Mouse (Mus musculus) cerebellum, adult 2 months (tissue): ENCODE measurements around the gene Nuak1. TPM values are rescaled to one million over a fixed set of nuclear protein-coding genes. Genes with fewer than 3 reads are reported as not detected.

Experiments
- DNase-seq, 2 experiments: peaks; one replicate each; pipeline ENCODE4 v3.0.0; 2021
- H3K27ac ChIP-seq: fragments of 200-500 bp; 2 replicates; pipeline ENCODE4 v1.5.1; 2012; ENCODE audit warnings: low read length, control low read depth, inconsistent platforms; ENCODE audit not compliant: insufficient read depth
- H3K27me3 ChIP-seq: fragments of 200-500 bp; 2 replicates; pipeline ENCODE4 v1.6.1; 2012; ENCODE audit warnings: inconsistent platforms, mild to moderate bottlenecking, low read length, moderate library complexity; ENCODE audit not compliant: control insufficient read depth, insufficient read depth
- H3K4me1 ChIP-seq: fragments of 200-500 bp; 2 replicates; pipeline ENCODE4 v1.6.1; 2011; ENCODE audit warnings: low read length; ENCODE audit not compliant: control insufficient read depth, insufficient read depth
- H3K4me3 ChIP-seq: fragments of 200-500 bp; replicated peaks from 2 replicates; pipeline ENCODE3; 2011; ENCODE audit warnings: mild to moderate bottlenecking, low read depth, low read length, control low read depth; ENCODE audit not compliant: insufficient read depth
- CTCF ChIP-seq: fragments of 200-500 bp; IDR thresholded peaks from 2 replicates; pipeline ENCODE4 v1.5.1; 2011; ENCODE audit warnings: low read depth, mild to moderate bottlenecking, control low read depth, low read length, moderate library complexity, borderline replicate concordance; ENCODE audit not compliant: insufficient read depth
- POLR2A ChIP-seq: fragments of 200-500 bp; IDR thresholded peaks from 2 replicates; pipeline ENCODE4 v1.6.1; 2011; ENCODE audit warnings: low read length, control low read depth, borderline replicate concordance; ENCODE audit not compliant: insufficient read depth
- WGBS: fragments of 180-500 bp; shearing (Covaris S2); methylation state at CpG from one replicate; pipeline ENCODE4 v1.1.7; 2018; 5-methylcytosine and 5-hydroxymethylcytosine counted together
- polyA plus RNA-seq: library from polyadenylated mRNA; depleted of rRNA; stranded (reverse); fragments of >200 nt; gene quantifications from 2 replicates; pipeline ENCODE4 v1.2.3, GENCODE M21; 2012

The Nuak1 gene
- polyA plus RNA-seq, 1 experiment: 39.8 TPM

DNA sequence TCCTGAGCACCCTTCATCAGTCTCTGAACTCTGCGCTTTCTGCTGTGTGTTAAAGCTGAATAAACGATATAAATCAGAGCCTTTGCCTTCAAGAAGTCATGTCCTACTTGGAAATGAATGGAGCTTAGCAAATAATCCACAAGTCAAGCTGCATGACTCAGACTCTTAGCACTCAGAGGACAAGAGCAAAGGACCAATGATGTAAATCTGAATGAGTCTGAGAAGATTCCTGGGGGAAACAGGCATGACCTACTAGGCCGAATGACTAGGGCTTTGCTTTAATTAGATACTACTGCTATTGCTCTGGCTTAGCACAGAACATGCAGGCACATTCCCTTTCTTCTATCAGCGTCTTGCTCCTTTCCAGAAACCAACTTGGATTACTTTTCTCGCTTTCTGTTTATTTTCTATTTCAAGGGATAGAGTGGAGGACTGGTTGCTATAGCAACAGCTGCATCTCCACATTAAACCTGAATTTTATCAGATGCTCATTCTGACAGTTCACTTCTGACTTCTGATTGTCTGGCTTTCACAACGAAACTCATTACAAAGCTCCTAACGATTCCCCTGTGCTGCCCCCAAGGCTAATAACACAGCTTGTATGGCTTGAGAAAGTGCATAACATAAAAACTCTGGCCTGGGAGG is 40.2 kb downstream of the Nuak1 start:
- Histone ChIP-seq H3K4me3 (no peak overlapping the region), H3K4me1 (peaks cover 38% of the 10 kb centered on the region), H3K27me3 (no peaks in the 10 kb centered on the region), H3K27ac (no peak overlapping the region)
- DNase-seq: no peak
- 78% methylated on average over 7 of the region's 7 CpGs for WGBS
- TF ChIP-seq CTCF: no peak
- no peak for TF ChIP-seq POLR2A

DNA sequence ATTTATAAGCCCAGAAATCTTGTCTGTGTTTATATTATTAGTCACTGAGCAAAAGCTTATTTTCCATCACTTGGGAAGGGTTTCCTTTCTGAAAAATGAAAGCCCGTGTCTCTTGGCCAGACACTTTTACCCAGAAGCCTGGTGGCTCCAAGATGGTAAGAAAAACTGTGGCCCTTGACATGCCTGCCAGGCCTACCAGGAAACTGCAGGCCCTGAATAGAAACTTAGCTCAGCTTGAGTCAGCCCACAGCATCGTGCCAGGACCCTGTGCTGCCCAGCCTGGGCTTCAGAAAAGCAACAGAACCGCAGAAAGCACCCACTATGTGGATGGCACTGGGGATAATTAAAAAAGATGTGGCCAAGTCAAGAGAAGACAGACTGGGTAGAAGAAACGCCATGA is 43.1 kb downstream of the Nuak1 start:
- Histone ChIP-seq H3K27me3 (no peaks in the 10 kb centered on the region), H3K4me1 (peaks cover 60% of the 10 kb centered on the region), H3K4me3 (no peak overlapping the region), H3K27ac (peak overlapping the region; percentile 20)
- peak; percentile 48 to 56 for DNase-seq
- 10% methylated on average over 4 of the region's 4 CpGs for WGBS
- TF ChIP-seq CTCF: no peak
- no peak for TF ChIP-seq POLR2A

GRCm38 (mm10) chr10:84395885-84396659 is 44.3 kb downstream of the Nuak1 start:
- Histone ChIP-seq H3K27ac (peak overlapping the region; percentile 18; the same call in 1 of the 2 replicates), H3K27me3 (no peaks in the 10 kb centered on the region), H3K4me1 (peaks cover 52% of the 10 kb centered on the region), H3K4me3 (no peak overlapping the region)
- TF ChIP-seq CTCF (no peak), POLR2A (no peak)
- 16% methylated on average over 8 of the region's 8 CpGs for WGBS
- DNase-seq: peak; percentile 72 to 73

- Histone ChIP-seq H3K4me3 (no peak overlapping the region), H3K27me3 (no peaks in the 10 kb centered on the region), H3K4me1 (peaks cover 56% of the 10 kb centered on the region), H3K27ac (no peak overlapping the region)
- no peak for TF ChIP-seq CTCF
- no peak for TF ChIP-seq POLR2A
- no peak for DNase-seq
- WGBS: 73% methylated on average over 5 of the region's 5 CpGs
These were observed 45.1 kb downstream of the Nuak1 start for GRCm38 (mm10) chr10:84395259-84395658.

DNA sequence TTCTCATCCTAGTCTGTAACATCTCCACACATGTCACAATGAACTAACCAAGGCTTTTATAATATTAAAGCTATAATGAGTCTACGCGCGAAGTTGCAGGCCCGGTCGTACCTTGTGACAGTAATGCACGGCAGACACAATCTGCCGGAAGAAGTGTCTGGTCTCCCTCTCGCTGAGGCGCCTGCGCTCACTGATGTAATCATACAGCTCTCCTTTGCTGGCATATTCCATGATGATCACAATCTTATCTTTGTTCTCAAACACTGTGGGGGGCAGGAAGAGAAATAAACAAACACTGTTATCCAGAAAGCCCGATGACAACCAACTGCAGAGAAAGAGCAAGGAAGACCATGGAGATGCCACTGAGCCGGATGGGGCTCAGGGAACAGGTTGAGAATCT is 46.5 kb downstream of the Nuak1 start:
- Histone ChIP-seq H3K4me1 (peaks cover 58% of the 10 kb centered on the region), H3K27ac (peak overlapping the region; percentile 62; the same call in 1 of the 2 replicates), H3K27me3 (no peaks in the 10 kb centered on the region), H3K4me3 (no peak overlapping the region)
- TF ChIP-seq POLR2A (no peak), CTCF (no peak)
- 54% methylated on average over 12 of the region's 12 CpGs for WGBS
- DNase-seq: peak in 1 of 2 experiments; percentile 36

- H3K4me3 ChIP-seq: no peak overlapping the region
- WGBS: 61% methylated on average over 9 of the region's 9 CpGs
- peaks cover 63% of the 10 kb centered on the region for H3K4me1 ChIP-seq
- no peak for DNase-seq
- TF ChIP-seq POLR2A: no peak
- no peak for TF ChIP-seq CTCF
- H3K27ac ChIP-seq: no peak overlapping the region; the same call in 1 of the 2 replicates
- no peaks in the 10 kb centered on the region for H3K27me3 ChIP-seq
These were observed 47.0 kb downstream of the Nuak1 start for GRCm38 (mm10) chr10:84393405-84393804.

- Histone ChIP-seq H3K27me3 (no peaks in the 10 kb centered on the region), H3K4me1 (peaks cover 66% of the 10 kb centered on the region), H3K27ac (0 out of 2 replicates have a peak overlapping the region, but pooled peaks have one; percentile 20), H3K4me3 (no peak overlapping the region)
- TF ChIP-seq POLR2A: no peak
- no peak for TF ChIP-seq CTCF
- DNase-seq: peak; percentile 44 to 53
- 45% methylated on average over 3 of the region's 3 CpGs for WGBS
These were observed 47.7 kb downstream of the Nuak1 start for GRCm38 (mm10) chr10:84392723-84393081.

GRCm38 (mm10) chr10:84392027-84392722 is 48.2 kb downstream of the Nuak1 start:
- DNase-seq: peak in 1 of 2 experiments; percentile 39
- H3K4me3 ChIP-seq: no peak overlapping the region
- no peaks in the 10 kb centered on the region for H3K27me3 ChIP-seq
- H3K4me1 ChIP-seq: peaks cover 67% of the 10 kb centered on the region
- no peak for TF ChIP-seq POLR2A
- TF ChIP-seq CTCF: peak; percentile 15; the same call in 1 of the 2 replicates
- 0 out of 2 replicates have a peak overlapping the region, but pooled peaks have one; percentile 20 for H3K27ac ChIP-seq
- WGBS: 47% methylated on average over 14 of the region's 14 CpGs
